Mouse (Mus musculus) E14TG2a.4 (cell line): ENCODE data around the gene Gadl1.

Experiments
- CTCF ChIP-seq: conservative IDR thresholded peaks from 2 replicates; pipeline ENCODE4 v1.5.1; 2014; ENCODE audit warnings: low read length
- NANOG ChIP-seq: IDR thresholded peaks from 2 replicates; pipeline ENCODE4 v1.6.1; 2014; ENCODE audit warnings: borderline replicate concordance, low read length, mixed read lengths
- POU5F1 ChIP-seq: IDR thresholded peaks from 2 replicates; pipeline ENCODE4 v1.6.1; 2014; ENCODE audit warnings: low read length, borderline replicate concordance

DNA sequence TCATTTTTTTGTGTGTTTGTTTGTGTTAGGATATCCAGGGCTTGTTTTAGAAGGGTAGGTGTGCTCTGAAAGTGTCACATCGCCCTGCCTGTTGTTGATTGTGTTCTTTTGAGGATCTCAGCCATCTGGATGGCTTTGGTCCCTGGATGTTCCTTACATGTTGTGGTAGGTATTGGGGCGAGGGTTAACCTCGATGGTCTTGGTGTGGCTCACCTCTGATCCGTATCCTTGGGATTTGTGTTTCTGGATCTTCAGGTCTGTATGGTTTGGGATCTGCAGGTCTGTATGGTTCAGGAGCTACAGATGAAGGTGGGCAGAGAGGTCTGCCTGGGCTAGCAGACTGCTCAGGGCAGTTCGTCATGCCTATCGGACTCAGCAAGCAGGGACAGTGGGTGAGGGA, 28.8 kb upstream of the Gadl1 start:
- no peak for TF ChIP-seq CTCF
- TF ChIP-seq NANOG, result no peak
- no peak for TF ChIP-seq POU5F1
